Mouse (Mus musculus) cerebellum, adult 9-11 months (tissue): ENCODE measurements around the gene Olfr432.
"Not testable (repeated sequence)": the region's sequence is repeated elsewhere in the genome, so short reads cannot be mapped to it uniquely, and the experiment has no call there.

Experiments used
- DNase-seq: peaks from one replicate; pipeline ENCODE4 v3.0.0; 2022

The Olfr432 gene

DNA sequence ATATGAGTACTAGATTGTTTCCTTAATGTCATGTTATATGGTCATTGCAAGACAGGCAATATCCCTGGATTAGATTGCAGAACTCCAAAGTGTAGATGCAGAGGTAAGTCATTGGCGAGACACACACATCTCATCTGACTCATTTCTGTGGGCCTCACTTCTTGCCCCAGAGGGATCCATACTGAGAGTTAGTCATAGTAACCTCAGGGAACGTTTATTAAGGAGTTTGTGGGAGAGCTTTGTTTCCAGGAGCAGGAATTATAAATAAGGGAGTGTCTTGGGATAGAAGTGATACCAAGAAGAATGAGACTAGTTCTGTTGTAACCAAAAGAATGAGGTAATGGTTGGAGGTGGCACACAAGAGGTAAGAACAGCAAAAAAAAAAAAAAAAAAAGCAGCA is at the start of gene Olfr432:
TSS of gene Olfr432 (plus strand) at position 313 of the 400 bp plus-strand sequence.
- DNase-seq: no peak

DNA sequence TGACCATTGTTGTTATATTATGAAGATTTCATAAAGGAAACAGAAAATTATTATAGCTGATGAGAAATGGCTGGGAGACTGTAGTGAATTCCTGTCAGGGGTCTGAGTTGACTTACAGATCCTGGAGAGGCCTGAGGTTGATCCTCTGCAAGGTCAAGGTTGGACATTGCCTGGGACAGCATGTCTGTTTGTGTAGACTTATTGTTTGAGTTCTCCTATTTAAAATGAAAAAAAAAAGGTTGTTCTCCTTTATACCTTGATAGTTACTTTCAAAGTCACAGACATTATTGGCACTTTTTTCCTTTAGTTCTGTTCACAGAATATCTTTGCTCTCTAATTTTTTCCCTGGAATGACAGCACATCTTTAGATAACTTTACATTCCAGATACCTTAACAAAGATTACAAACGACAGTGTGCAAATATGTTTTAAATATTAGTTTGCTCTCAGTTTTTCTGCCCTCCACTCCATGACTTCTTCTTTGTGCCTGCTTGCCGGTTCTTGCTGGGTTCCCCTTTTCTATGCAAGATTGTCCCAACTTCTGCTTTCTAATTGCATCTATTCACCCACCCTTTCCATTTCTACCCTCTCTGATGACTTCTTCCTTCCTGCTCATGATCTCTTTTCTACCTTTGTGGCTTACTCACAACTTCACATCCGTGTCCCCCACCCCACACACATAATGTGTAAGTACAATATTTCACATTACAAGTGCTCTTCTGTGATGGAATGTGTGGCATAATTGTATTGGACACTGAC is 44.5 kb upstream of the Olfr432 start:
- not testable (repeated sequence) for DNase-seq

DNA sequence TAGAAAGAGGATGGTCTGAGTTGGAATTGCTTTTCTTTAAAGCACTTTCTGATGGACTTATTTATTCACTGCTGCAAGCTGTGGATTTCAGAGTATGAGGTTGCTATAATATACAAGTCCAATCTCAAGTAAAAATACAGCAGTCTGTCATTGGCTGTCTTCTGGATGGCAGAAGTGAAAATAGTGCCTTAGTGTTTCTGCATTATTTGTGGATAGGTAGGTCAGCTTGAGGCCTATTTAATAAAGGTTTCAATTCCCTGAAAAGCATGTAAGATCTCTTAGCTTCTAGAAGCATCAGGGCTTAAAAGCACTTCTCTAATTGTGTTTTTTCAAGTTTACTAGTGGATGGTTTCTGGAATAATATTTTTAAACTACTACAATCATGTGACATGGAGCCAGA is 42.0 kb upstream of the Olfr432 start:
- not testable (repeated sequence) for DNase-seq

DNA sequence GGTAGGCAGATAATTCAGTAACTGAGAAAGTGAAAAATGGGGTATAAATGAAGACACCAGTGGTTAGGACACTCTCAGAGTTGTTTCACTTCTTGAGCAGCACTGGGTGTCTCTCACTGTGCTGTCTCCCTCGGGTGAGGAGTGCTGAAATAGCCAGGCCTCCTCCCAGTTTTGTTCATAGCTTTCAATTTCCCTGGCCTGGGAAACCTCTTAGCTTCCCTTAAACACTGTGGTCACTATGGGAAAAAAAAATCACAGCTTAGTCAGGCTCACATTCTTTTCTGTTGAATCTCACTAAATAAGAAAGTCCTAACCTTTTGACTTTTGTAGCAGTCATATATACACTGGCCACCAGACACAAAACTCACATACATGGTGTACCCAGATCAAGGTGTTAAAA is 17.3 kb upstream of the Olfr432 start, which contains the start of gene Ifi205:
TSS of gene Ifi205 (minus strand) at position 113 of the 400 bp plus-strand sequence.
- DNase-seq: no peak

DNA sequence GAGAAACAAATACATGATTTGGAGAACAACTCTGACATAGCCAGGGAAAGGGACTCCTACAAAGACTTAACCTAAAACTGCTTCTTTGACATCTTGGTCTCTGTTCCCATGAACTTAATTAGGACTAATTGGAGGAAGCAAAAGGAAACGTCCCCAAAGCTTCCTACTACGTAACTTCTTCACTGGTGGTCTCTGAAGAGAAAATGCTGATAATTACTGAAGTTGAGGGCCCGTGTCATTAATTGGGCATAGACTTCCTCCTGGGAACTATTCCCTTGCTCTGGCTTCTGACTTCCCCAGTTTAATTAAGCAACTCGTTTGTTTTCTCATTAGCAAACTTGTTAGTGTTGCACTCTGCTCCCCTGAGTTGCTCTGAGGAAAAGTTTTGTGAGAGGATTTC is 13.2 kb upstream of the Olfr432 start:
- no peak for DNase-seq

DNA sequence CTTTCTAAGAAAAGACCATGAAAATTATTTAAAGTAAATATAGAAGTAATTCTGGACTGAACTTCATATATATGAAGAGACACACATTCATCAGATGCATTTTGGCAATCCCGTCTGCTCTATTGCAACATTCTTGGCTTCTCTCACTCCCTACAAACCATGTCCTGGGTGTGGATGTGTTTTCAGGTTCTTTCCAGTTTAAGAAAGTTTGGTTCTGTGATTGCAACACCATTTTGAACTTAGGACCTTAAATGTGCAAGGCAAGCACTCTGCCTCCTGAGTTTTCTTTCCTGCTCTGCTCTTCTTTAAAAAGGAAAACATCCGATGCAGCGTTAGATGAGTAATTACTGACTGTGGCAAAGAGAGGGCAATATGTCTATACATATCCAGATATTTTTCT is 10.5 kb upstream of the Olfr432 start:
- no peak for DNase-seq

DNA sequence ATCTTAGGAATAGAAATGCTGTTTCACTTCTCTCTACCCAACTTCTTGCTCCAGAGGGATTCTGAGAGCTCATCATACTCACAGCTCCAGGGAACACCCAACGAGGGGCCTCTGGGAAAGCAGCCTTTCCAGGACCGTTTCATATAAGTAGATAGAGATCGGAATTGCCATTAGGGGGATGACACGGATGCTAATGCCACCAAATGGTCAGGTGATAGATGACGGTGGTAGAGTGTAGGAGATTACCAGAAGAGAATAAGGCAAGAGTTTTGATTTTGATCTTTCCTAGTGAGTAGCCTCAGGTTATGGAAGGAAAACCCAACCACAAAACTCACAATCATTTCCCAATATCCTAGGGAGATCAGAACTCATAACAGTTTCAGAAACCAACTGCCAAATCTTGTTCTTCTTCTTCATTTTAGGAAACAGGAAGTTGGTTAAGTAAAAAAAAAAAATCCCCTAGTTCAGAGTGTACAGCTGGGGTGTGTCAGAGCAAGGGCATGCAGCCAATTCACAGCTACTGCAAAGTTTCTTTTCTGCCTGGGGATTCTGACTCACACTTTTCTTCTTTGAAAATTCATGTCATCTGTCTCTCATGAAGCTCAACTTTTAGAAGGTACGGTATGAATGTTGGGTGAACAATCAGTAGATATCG is 8.4 kb upstream of the Olfr432 start, which contains the start of gene Olfr433:
TSS of gene Olfr433 (plus strand) at position 183 of the 655 bp plus-strand sequence.
- no peak for DNase-seq

DNA sequence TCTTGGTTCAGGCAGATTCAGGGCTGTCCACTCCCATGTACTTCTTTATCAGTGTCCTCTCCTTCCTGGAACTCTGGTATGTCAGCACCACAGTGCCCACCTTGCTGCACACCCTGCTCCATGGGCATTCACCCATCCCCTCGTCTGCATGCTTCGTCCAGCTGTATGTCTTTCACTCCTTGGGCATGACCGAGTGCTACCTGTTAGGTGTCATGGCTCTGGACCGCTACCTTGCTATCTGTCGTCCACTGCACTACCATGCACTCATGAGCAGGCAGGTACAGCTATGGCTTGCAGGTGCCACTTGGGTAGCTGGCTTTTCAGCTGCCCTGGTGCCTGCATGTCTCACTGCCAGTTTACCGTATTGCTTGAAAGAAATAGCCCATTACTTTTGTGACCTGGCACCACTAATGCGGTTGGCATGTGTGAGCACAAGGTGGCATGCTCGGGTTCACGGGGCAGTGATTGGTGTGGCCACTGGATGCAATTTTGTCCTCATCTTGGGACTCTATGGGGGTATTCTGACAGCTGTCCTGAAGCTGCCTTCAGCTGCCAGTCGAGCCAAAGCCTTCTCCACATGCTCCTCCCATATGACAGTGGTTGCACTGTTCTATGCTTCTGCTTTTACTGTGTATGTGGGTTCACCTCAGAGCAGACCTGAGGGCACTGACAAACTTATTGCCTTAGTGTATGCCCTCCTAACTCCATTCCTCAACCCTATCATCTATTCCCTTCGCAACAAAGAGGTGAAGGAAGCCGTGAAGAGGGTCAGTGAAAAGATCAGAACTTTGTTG is 6.7 kb upstream of the Olfr432 start:
- DNase-seq: not testable (repeated sequence)

DNA sequence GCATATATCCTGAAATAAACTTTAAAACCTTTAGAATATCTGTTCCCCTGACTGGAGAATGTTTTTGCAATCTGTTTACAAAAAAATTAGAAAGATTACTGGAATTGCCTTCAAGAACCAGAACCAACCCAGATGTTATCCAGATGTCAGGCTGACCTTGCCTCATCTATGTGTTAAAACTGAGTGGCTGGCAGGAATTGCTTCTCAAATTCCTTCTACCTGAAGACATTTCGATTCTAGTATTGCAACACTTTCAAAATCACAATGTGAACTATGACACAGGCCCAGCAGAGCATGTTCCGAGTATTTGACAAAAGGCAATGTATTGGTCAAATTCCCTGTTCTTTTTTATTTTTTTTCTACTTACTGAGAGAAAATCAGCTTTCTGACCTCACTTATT is 4.6 kb upstream of the Olfr432 start:
- no peak for DNase-seq

DNA sequence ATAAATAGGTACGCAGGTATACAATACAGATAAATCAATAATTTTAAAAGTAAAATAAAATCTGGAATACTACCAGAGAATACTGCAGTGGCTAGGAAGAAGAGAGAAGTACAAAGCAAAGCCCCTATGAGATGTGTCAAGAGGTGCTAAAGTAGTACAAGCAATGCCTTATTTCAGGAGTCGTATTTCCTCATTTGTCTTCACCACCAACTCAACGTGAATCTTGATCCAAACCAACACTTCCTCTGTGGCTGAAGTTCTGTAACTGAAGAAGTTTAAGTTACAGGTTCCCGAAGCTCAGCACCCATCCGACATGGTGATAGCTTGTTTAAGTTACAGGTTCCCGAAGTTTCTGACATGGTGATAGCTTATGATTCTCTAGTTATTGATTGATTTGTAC is 778 bp upstream of the Olfr432 start:
- not testable (repeated sequence) for DNase-seq

DNA sequence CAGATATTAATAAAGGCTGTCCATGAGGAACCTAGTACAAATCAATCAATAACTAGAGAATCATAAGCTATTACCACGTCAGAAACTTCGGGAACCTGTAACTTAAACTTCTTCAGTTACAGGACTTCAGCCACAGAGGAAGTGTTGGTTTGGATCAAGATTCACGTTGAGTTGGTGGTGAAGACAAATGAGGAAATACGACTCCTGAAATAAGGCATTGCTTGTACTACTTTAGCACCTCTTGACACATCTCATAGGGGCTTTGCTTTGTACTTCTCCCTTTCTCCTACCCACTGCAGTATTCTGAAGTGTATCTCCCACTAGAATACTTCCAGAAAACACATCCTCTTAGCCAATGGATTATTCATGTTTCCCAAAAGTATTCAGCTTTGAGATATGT is 352 bp downstream of the Olfr432 start:
- DNase-seq: not testable (repeated sequence)

DNA sequence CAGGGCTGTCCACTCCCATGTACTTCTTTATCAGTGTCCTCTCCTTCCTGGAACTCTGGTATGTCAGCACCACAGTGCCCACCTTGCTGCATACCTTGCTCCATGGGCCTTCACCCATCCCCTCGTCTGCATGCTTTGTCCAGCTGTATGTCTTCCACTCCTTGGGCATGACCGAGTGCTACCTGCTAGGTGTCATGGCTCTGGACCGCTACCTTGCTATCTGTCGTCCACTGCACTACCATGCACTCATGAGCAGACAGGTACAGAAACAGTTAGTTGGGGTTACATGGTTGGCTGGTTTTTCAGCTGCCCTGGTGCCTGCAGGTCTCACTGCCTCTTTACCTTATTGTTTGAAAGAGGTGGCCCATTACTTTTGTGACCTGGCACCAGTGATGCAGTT is 1.5 kb downstream of the Olfr432 start:
- no peak for DNase-seq

DNA sequence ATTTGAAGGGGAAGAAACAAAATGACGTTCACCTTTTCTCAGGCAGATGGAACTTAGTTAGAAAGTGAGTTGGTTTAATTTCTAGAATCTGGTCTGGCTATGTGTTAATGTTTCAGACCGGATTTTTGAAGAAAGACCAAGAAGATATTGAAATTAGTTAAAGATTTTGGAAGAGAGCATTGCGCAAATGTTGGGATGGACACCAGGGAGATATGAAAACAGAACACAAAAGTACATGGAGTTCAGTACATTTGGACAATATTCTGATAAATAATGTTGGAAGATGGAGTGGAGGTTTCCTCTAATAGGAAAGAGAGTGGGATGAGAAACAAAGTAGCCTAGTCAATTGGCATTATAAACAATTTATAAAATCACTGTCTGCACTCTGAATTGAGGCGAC is 2.5 kb downstream of the Olfr432 start:
- no peak for DNase-seq

DNA sequence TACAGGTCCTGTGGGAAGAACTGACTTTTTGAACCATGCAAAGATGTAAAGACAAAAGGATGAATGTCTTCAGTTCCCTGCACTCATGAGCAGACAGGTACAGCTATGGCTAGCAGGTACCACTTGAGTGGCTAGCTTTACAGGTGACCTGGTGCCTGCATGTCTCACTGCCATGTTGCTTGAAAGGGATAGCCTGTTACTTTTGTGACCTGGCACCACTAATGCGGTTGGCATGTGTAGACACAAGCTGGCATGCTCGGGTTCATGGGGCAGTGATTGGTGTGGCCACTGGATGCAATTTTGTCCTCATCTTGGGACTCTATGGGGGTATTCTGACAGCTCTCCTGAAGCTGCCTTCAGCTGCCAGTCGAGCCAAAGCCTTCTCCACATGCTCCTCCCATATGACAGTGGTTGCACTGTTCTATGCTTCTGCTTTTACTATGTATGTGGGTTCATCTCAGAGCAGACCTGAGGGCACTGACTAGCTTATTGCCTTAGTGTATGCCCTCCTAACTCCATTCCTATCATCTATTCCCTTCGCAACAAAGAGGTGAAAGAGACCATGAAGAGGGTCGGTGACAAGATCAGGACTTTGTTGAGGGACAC is 3.0 kb downstream of the Olfr432 start:
- no peak for DNase-seq

DNA sequence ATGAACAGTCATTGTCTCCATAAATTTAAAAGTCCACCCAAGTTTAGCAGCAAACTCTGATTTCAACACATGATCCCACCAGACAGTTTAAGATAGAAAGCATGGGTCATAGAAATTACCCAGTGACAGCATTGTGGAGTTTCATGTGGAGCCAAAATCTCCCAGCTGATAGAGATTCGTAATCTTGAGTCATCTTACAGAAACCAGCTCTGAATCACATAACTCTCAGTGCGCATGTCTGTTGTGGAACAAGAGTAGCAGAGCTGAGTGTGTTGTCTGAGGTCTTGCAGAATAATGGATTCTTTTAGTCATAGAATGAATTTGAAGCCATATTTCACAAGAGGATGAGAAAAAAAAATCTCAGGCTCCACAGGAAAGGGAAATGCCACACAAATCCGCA is 4.0 kb downstream of the Olfr432 start:
- DNase-seq: no peak

DNA sequence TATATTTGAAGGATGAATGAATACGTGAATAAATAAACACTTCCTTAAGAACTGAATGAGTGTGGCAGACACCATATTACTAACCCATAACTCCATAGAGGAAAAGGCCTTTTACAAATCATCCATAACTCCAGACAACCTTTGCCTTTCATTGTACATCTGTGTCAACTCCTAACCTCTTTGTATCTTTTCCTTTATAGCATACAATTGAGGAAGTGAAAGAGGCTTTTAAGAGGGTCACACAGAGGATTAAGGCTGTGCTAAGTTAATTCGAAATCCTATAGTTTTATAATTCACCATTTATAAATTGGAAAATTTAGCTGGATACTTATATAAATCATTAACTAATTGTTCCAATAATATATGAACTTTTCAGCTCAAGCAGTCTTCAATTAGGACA is 6.2 kb downstream of the Olfr432 start:
- DNase-seq: no peak

DNA sequence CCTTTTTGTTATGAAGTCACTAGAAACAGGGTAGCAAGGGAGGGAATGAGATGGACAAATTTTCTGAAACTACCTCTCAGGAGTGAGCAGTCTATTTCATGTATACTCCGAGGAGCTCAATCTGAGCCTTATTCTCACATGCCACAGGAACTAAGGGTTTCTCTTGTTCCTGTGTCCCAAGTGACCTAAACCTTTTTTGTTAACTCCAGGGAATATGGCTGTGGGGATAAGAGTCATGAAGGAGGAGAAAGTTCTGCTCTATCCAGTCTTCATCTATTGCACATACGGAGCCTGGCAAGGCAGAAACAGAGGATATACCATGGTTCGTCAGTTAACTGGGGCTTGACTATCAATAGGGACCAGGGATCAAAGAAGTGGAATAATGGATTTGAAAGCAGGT is 17.3 kb downstream of the Olfr432 start, which contains the start of gene Olfr430:
TSS of gene Olfr430 (plus strand) at position 301 of the 400 bp plus-strand sequence.
- no peak for DNase-seq

DNA sequence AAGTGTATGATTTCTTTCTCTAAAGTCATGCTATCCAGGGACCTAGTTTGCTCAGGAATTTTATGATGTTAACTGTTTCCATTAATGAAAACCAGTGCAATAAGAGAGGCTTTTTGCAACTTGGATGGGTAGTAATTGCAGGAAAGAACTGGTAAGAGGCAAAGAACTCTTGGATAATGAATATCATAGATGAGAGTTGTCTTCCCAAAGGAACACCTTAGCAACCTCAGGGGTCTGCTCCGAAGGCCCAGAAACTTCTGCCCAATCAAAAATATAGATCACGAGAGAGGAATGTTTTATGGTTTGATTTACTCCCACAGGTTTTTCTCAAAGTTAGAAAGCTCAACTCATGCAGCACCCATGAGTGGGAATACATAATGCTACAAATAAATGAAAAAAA is 35.0 kb downstream of the Olfr432 start, which contains the start of gene Olfr429:
TSS of gene Olfr429 (plus strand) at position 301 of the 400 bp plus-strand sequence.
- no peak for DNase-seq

DNA sequence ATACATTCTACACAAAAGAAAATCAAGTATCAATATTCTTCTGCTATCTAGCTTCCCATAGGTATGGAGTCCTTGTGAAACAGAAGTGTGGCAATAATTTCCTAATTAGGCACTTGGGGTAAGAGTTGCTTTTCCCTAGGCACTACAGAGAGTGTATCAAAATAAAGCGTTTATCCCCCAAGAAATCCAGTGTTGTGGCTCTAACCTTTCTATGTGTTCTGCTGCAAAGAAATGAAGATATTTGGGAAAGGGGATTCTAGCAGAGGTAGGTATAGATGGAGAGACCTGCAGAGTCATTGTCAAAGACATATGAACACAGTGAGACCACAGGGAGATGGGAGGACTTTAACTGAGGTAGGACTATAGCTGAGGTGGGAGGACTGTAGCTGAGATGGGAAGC is 47.6 kb downstream of the Olfr432 start, which contains the start of gene Olfr427:
TSS of gene Olfr427 (plus strand) at position 301 of the 400 bp plus-strand sequence.
- DNase-seq: no peak

DNA sequence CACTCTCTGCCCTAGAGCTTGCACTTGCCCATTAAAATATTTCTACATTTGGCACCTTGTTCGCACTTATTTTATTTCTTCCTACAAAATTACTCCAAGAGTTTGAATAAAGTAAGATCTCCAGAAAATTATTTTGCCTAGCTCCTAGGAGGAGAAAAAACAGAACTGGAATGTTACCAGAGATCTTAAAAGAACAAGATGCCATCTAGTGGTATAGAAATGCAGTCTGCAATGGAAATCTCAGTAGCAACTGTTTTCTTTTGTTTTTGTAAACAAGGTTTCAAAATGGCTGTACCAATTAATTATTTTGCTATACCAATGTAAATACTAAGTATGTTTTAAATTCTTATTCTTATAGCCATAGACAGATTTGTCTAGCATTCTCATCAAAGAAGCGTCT is 54.7 kb downstream of the Olfr432 start:
- DNase-seq: no peak
